Mouse (Mus musculus): ENCODE measurements at regions not wholly inside any gene's neighbourhood (a gene's known extent, or its start where the extent isn't known, plus 50 kb on each side); places are given as distances from the start of the nearest gene placed in this dataset.

GRCm38 (mm10) chr10:93365824-93366223, 54.9 kb upstream of the Elk3 start:
- TF ChIP-seq CTCF (IDR thresholded peaks at IDR 0.05; ENCODE audit: low read depth) (no peak), EP300 (IDR thresholded peaks at IDR 0.05; ENCODE audit: low read depth) (no peak)
